Mouse (Mus musculus) heart, postnatal 0 days (tissue): ENCODE measurements around the gene Nle1.

ENCODE experiments used
- CTCF ChIP-seq: IDR thresholded peaks from 2 replicates; pipeline ENCODE4 v1.5.1; 2016; ENCODE audit warnings: antibody characterized with exemption, control low read depth, low read depth
- EP300 ChIP-seq: IDR thresholded peaks from 2 replicates; pipeline ENCODE4 v1.6.1; 2016; ENCODE audit warnings: antibody characterized with exemption, low read depth

GRCm38 (mm10) chr11:82861558-82861957 lies 46.7 kb downstream of the Nle1 start:
- TF ChIP-seq EP300 = no peak
- TF ChIP-seq CTCF = no peak
